Mouse (Mus musculus): Measurements from ENCODE around the gene Gm14744. TPM values are rescaled to one million over a fixed set of nuclear protein-coding genes. Genes with fewer than 3 reads are reported as not detected.
"Not testable (repeated sequence)": the region's sequence is repeated elsewhere in the genome, so short reads cannot be mapped to it uniquely, and the experiment has no call there.

The Gm14744 gene
- polyA plus RNA-seq (2016; fragmentation: Nextera tagmentation; extraction: Ambion mirVana): not detected in 2 replicates

DNA sequence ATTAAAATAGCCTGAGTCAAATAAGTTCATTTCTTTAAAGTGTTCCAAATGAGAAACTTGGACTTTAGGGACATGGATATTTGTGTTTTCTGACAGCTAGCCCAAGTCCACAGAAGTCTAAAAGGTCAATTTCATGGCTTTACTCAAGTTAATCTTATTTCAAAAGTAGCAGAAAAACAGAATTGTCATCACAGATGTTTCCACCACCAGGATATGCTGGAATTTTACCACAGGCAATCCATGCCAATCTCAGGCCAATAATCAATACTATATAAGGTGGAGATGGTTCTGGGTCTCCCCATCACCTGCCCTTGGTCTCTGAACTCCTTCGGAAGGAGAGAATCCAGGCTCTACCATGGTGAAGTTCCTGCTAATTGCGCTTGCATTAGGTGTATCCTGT lies at the start of gene Gm14744:
Gm14744 (plus strand) TSS at position 301 of the 400 bp plus-strand sequence.
- H3K27me3 ChIP-seq (replicated peaks; ENCODE audit: low read depth, poor library complexity, severe bottlenecking); H3K27ac ChIP-seq (replicated peaks); DNase-seq (ENCODE audit: low spot score); H3K9me3 ChIP-seq; H3K4me1 ChIP-seq; H3K36me3 ChIP-seq (replicated peaks); H3K4me3 ChIP-seq: not testable (repeated sequence)
- WGBS: 89% methylated on average over 2 of the region's 2 CpGs

DNA sequence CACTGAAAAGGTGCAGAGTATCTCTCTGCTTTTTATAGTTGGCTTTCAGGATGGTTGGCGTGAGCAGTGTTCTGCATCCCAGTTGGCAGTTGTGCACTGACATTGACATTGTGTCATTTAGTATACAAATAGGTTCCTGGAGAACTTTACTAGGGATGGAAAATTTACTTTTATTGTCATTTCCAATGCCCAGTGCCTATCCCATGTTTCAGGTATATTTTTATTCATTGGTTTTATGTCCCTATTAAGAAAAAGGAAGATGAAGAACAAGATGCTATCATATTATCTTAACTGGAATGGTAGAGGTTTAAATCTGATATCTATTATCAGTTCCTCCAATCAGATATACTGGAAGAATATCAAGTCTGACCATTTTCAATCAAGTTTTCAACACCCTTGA lies 11.0 kb upstream of the Gm14744 start, which contains the start of gene Pbsn:
Pbsn (minus strand) TSS at position 101 of the 400 bp plus-strand sequence.
- no peak within 1 kb of the TSS for H3K27ac ChIP-seq (replicated peaks)
- 84% methylated on average over 1 of the region's 1 CpGs for WGBS
- H3K4me1 ChIP-seq: no peaks in the 10 kb centered on the region
- H3K4me3 ChIP-seq: no peak within 1 kb of the TSS
- DNase-seq (ENCODE audit: low spot score): no peak
- no peaks in the 10 kb centered on the region for H3K36me3 ChIP-seq (replicated peaks)
- H3K27me3 ChIP-seq (replicated peaks; ENCODE audit: low read depth, poor library complexity, severe bottlenecking): no peaks in the 10 kb centered on the region
- H3K9me3 ChIP-seq: no peaks in the 10 kb centered on the region

DNA sequence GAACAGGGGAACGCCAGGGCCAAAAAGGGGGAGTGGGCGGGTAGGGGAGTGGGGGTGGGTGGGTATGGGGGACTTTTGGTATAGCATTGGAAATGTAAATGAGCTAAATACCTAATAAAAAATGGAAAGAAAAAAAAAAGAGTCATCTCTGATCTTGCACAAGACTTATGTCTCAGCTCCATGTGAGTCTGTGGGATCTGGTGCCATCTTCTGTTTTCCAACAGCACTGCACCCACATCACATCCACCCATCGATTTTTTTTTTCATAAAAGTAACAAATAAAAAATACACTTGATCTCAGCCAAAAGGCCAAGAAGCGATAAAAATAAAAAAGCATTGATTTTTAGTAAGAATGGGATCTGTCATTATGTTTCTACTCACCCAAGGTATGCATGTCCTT lies 15.5 kb downstream of the Gm14744 start:
- H3K27me3 ChIP-seq (replicated peaks; ENCODE audit: low read depth, poor library complexity, severe bottlenecking); H3K36me3 ChIP-seq (replicated peaks); H3K4me1 ChIP-seq; H3K4me3 ChIP-seq; H3K27ac ChIP-seq (replicated peaks); DNase-seq (ENCODE audit: low spot score); H3K9me3 ChIP-seq: not testable (repeated sequence)
- 57% methylated on average over 2 of the region's 4 CpGs for WGBS

Other genes starting within 250 kb of the Gm14744 start
- gene Prkx, start 68.5 kb upstream of the Gm14744 start, polyA plus RNA-seq (2016; fragmentation: Nextera tagmentation; extraction: Ambion mirVana): 14.6 and 16.1 TPM in 2 replicates
- gene Pbsn, start 11.1 kb upstream of the Gm14744 start, polyA plus RNA-seq (2016; fragmentation: Nextera tagmentation; extraction: Ambion mirVana): not detected in 2 replicates
- gene 5430402E10Rik, start 60.3 kb downstream of the Gm14744 start, polyA plus RNA-seq (2016; fragmentation: Nextera tagmentation; extraction: Ambion mirVana): not detected in 2 replicates
- not detected in 2 replicates for gene Obp1a, start 226.6 kb downstream of the Gm14744 start, polyA plus RNA-seq (2016; fragmentation: Nextera tagmentation; extraction: Ambion mirVana)